Mouse (Mus musculus) embryonic fibroblast, embryonic 13.5 days (primary cell): Measurements from ENCODE around the gene Tagap1.
"Not testable (repeated sequence)": the region's sequence is repeated elsewhere in the genome, so short reads cannot be mapped to it uniquely, and the experiment has no call there.

Source experiments
- CTCF ChIP-seq: IDR thresholded peaks from 2 replicates; pipeline ENCODE4 v1.5.1; 2011; ENCODE audit warnings: mild to moderate bottlenecking, control low read depth, low read length, moderate library complexity, borderline replicate concordance; ENCODE audit not compliant: insufficient read depth
- POLR2A ChIP-seq: IDR thresholded peaks from 2 replicates; pipeline ENCODE4 v1.6.1; 2011; ENCODE audit warnings: low read depth, mild to moderate bottlenecking, control low read depth, low read length, moderate library complexity

GRCm38 (mm10) chr17:6959543-6960259 lies 1.3 kb downstream of the Tagap1 start:
- TF ChIP-seq CTCF, POLR2A: not testable (repeated sequence)
